Mouse (Mus musculus): Measurements from ENCODE around the gene Tmem156.
A peak's percentile ranks its signal among the peaks of the same experiment; 100 is the strongest.

- TF ChIP-seq MYB (IDR thresholded peaks at IDR 0.05; ENCODE audit: low read depth, low read length) (no peak), GABPA (IDR thresholded peaks at IDR 0.05; ENCODE audit: low read depth, low read length) (no peak), MXI1 (IDR thresholded peaks at IDR 0.05; ENCODE audit: low read depth, low read length) (peak; percentile 95), ELF1 (IDR thresholded peaks at IDR 0.05; ENCODE audit: low read depth, low read length) (peak; percentile 70), TBP (IDR thresholded peaks at IDR 0.05; ENCODE audit: low read depth, low read length) (peak; percentile 79), POLR2A (IDR thresholded peaks at IDR 0.05; ENCODE audit: control insufficient read depth in 1 of 2, insufficient read depth in 1 of 2, low read depth in 1 of 2, low read length in 2 of 2, poor library complexity in 1 of 2) (peak in 1 of 2 experiments; percentile 64; a peak in 2 of 4 replicates), USF1 (IDR thresholded peaks at IDR 0.05; ENCODE audit: low read depth, low read length) (peak; percentile 59), KAT2A (conservative IDR thresholded peaks at IDR 0.05; ENCODE audit: low read depth, low read length) (peak; percentile 29; the same call in 1 of the 2 replicates), GATA1 (IDR thresholded peaks at IDR 0.05; ENCODE audit: low read depth, low read length) (peak; percentile 73), POLR2AphosphoS2 (IDR thresholded peaks at IDR 0.05; ENCODE audit: low read length) (peak; percentile 45; the same call in 1 of the 2 replicates), SMC3 (IDR thresholded peaks at IDR 0.05; ENCODE audit: low read depth, low read length) (no peak), TAL1 (IDR thresholded peaks at IDR 0.05; ENCODE audit: low read length) (no peak), ZC3H11A (IDR thresholded peaks at IDR 0.05; ENCODE audit: low read depth, low read length) (no peak), E2F4 (IDR thresholded peaks at IDR 0.05; ENCODE audit: borderline replicate concordance, low read depth, low read length) (0 out of 2 replicates have a peak, but pooled peaks have one; percentile 32)
Observed at GRCm38 (mm10) chr5:65091184-65091858, 611 bp downstream of the Tmem156 start.

Data from MEL (cell line).